Mouse (Mus musculus) retina, postnatal 1 day (tissue): ENCODE results near the gene Tradd.

ENCODE experiments used
- DNase-seq: peaks from one replicate; pipeline ENCODE4 v3.0.0-alpha.2; 2012

Tradd gene

DNA sequence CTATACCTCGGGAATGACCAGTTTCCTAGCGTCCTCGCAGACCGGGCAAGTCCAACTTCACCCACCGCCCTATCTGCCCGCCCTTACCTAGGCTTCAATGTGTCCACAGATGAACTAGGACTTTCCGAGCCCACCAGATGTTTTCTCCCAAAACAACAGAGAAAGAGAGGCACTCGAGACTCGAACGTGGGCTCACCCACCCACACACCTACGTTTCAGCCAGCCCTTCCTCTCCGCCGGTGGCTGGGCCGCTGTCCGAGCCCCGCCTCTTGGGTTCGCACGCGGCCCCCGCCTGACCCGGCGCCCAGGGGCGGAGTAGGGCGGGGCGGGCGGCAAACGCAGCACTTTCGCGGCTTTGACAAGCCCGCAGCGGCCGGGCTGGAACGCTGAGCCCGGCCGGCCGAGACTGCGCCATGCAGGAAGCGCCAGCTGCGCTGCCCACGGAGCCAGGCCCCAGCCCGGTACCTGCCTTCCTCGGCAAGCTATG lies 5.1 kb upstream of the Tradd start, which contains the start of gene Hsf4:
TSS of gene Hsf4 (plus strand) at position 341 of the 487 bp plus-strand sequence.
- DNase-seq = peak; percentile 44

DNA sequence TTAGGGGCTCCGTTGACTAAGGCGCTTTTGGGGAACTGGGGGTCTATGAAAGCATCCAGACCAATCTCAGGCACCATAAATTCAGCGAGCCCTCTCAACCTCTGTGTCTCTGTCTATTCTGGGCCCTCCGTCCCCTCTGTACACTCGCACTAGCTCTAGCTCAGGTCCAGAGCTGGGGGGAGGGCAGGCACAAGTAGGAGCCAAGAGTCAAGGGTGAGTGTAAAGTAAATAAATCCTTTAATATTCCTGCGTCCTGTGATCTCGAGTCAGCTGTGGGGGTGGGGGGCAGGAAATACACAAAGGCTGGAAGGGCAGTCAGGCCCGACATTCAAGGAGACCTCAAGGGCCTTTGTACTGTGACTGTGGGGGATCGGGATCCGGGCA lies 4.7 kb upstream of the Tradd start:
- no peak for DNase-seq

- peak; percentile 89 for DNase-seq
Measured at GRCm38 (mm10) chr8:105268342-105269074, 4.1 kb upstream of the Tradd start.

GRCm38 (mm10) chr8:105266775-105267174 lies 2.4 kb upstream of the Tradd start:
- no peak for DNase-seq

GRCm38 (mm10) chr8:105265128-105265527 lies 719 bp upstream of the Tradd start:
- no peak for DNase-seq

- DNase-seq = no peak
Measured at GRCm38 (mm10) chr8:105263244-105263912, 1.0 kb downstream of the Tradd start.

GRCm38 (mm10) chr8:105261326-105261980 lies 3.0 kb downstream of the Tradd start:
- DNase-seq = no peak

- DNase-seq = no peak
Measured at GRCm38 (mm10) chr8:105260371-105261099, 3.9 kb downstream of the Tradd start.

GRCm38 (mm10) chr8:105259721-105260320 lies 4.6 kb downstream of the Tradd start:
- peak; percentile 85 for DNase-seq

GRCm38 (mm10) chr8:105258911-105259720 lies 5.3 kb downstream of the Tradd start:
- peak; percentile 69 for DNase-seq

- no peak for DNase-seq
Measured at GRCm38 (mm10) chr8:105257318-105258114, 6.9 kb downstream of the Tradd start.

GRCm38 (mm10) chr8:105254966-105255350 lies 9.5 kb downstream of the Tradd start, which contains the start of gene B3gnt9:
Gene B3gnt9 (minus strand): TSS chr8:105255153.
- DNase-seq = peak; percentile 34

DNA sequence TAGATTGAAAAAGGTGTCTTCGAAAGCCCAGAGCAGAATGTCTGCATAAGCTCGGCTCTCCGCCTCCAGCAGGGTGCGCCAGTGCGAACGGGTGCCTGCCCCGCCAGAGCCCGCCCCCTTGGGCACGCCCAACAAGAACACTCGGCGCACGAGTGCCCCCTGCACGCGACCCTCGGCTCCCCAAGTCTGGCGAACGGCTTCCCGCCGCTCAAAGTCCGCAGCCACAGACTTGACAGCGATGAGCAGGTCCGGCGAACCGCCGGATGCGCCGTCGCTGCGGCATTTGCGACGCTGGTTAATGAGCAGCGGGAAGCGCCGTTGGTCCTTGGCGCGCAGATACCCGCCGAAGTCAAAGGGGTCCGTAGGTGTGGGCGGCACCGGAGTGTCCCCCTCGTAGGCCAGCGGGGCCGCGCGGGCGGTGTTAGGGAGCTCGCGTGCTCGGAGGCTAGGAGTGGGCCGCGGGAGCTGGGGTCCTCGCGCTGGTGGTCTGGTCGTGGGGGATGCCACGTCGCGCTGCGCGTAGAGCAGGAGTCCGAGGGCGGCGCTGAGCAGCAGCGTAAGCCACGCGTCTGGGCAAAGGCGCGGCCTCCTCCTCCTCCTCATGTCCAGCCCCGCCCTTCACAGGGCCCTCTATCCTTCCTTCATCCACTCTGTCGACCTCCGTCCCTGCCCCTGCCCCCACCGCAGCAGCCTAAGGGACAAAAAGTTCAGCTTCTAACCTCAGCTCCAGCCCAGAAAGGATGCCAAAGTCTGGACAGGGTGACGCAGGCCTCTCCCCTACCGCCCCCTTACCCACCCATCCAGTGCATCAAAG lies 10.1 kb downstream of the Tradd start:
- DNase-seq = peak; percentile 92

GRCm38 (mm10) chr8:105253766-105254151 lies 10.7 kb downstream of the Tradd start:
- DNase-seq = no peak

GRCm38 (mm10) chr8:105252680-105253537 lies 11.5 kb downstream of the Tradd start:
- no peak for DNase-seq

DNA sequence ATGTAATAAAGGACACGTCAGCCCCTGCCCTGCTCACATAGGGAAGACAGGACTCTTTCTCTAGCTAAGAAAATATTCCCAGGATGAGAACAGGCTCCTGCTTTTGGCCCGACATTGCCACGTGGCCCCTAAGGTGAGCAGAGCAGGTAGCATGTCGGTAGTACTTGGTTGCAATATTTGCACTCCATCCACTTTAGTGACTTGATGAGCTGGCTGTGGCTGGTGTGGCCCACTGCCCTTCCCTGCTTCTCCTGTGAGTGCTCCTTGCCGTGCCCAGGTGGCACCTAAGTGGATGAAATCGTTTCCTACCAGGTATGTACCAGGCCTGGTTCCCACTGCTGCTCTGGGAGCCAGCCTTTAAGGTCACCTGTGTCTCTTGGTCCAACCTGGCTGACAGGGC lies 12.5 kb downstream of the Tradd start:
- DNase-seq = no peak

DNA sequence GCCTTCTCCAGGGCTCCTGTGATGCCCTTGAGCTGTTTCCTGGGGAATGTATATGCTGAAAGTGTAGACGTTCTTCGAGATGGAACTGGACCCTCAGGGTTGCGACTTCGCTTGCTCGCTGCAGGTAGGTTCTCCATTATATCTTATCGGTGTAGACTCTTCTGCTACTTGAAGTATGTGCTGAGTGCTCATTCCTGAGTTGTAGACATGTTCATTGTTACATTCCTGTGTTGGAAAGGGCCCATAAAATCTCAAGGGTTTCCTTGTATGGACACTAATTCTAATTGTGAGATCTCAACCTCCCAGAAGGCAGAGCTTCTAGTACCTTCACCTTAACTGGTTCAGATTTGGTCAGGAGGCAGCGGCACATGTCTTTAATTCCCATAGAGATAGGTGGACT lies 23.4 kb downstream of the Tradd start:
- DNase-seq = no peak

GRCm38 (mm10) chr8:105237442-105238142 lies 26.8 kb downstream of the Tradd start:
- DNase-seq = no peak
